Mouse (Mus musculus): ENCODE results near the gene Catsperd.
A peak's percentile ranks its signal among the peaks of the same experiment; 100 is the strongest.
"Not testable (repeated sequence)": the region's sequence is repeated elsewhere in the genome, so short reads cannot be mapped to it uniquely, and the experiment has no call there.

Gene Catsperd

GRCm38 (mm10) chr17:56612565-56612939 lies 15.4 kb upstream of the Catsperd start:
- DNase-seq (ENCODE audit: low read depth, low spot score) = not testable (repeated sequence)

GRCm38 (mm10) chr17:56613236-56613844 lies 14.6 kb upstream of the Catsperd start, which contains the start of gene Rpl36:
TSS of gene Rpl36 (plus strand) at chr17:56613416.
- DNase-seq (ENCODE audit: low read depth, low spot score) = peak; percentile 93

- DNase-seq (ENCODE audit: low read depth, low spot score) = not testable (repeated sequence)
These were observed 14.1 kb upstream of the Catsperd start for GRCm38 (mm10) chr17:56613893-56614292.

GRCm38 (mm10) chr17:56614391-56615135 lies 13.4 kb upstream of the Catsperd start:
- DNase-seq (ENCODE audit: low read depth, low spot score) = no peak

- DNase-seq (ENCODE audit: low read depth, low spot score) = no peak
These were observed 12.7 kb upstream of the Catsperd start for GRCm38 (mm10) chr17:56615136-56615784.

- no peak for DNase-seq (ENCODE audit: low read depth, low spot score)
These were observed 12.2 kb upstream of the Catsperd start for GRCm38 (mm10) chr17:56615792-56616191.

- no peak for DNase-seq (ENCODE audit: low read depth, low spot score)
These were observed 11.2 kb upstream of the Catsperd start for GRCm38 (mm10) chr17:56616725-56617124.

- DNase-seq (ENCODE audit: low read depth, low spot score) = no peak
These were observed 10.3 kb upstream of the Catsperd start for GRCm38 (mm10) chr17:56617628-56618027.

GRCm38 (mm10) chr17:56625495-56625894 lies 2.4 kb upstream of the Catsperd start:
- no peak for DNase-seq (ENCODE audit: low read depth, low spot score)

- DNase-seq (ENCODE audit: low read depth, low spot score) = no peak
These were observed 1.7 kb upstream of the Catsperd start for GRCm38 (mm10) chr17:56626260-56626659.

- DNase-seq (ENCODE audit: low read depth, low spot score) = peak; percentile 99
These were observed 1.0 kb upstream of the Catsperd start, which contains the start of gene Lonp1 for GRCm38 (mm10) chr17:56626754-56627470. TSS of gene Lonp1 (minus strand) at chr17:56626887.

- not testable (repeated sequence) for DNase-seq (ENCODE audit: low read depth, low spot score)
These were observed 2.1 kb downstream of the Catsperd start for GRCm38 (mm10) chr17:56629800-56630781.

- DNase-seq (ENCODE audit: low read depth, low spot score) = no peak
These were observed 3.9 kb downstream of the Catsperd start for GRCm38 (mm10) chr17:56631807-56632206.

GRCm38 (mm10) chr17:56634023-56634422 lies 6.1 kb downstream of the Catsperd start:
- no peak for DNase-seq (ENCODE audit: low read depth, low spot score)

- DNase-seq (ENCODE audit: low read depth, low spot score) = no peak
These were observed 15.3 kb downstream of the Catsperd start for GRCm38 (mm10) chr17:56643237-56643636.

- no peak for DNase-seq (ENCODE audit: low read depth, low spot score)
These were observed 19.6 kb downstream of the Catsperd start for GRCm38 (mm10) chr17:56647546-56647945.

GRCm38 (mm10) chr17:56651801-56652200 lies 23.9 kb downstream of the Catsperd start:
- DNase-seq (ENCODE audit: low read depth, low spot score) = no peak

GRCm38 (mm10) chr17:56654771-56655170 lies 26.8 kb downstream of the Catsperd start:
- no peak for DNase-seq (ENCODE audit: low read depth, low spot score)

- no peak for DNase-seq (ENCODE audit: low read depth, low spot score)
These were observed 27.4 kb downstream of the Catsperd start for GRCm38 (mm10) chr17:56655311-56655710.

- DNase-seq (ENCODE audit: low read depth, low spot score) = no peak
These were observed 28.2 kb downstream of the Catsperd start for GRCm38 (mm10) chr17:56656171-56656570.

- DNase-seq (ENCODE audit: low read depth, low spot score) = no peak
These were observed 35.7 kb downstream of the Catsperd start for GRCm38 (mm10) chr17:56663659-56664058.

Measured in forelimb bud, embryonic 11.5 days (tissue).